Mouse (Mus musculus): ENCODE results near the gene Phtf2.

- TF ChIP-seq POLR2A (IDR thresholded peaks at IDR 0.05; ENCODE audit: low read depth, low read length) = no peak
- TF ChIP-seq CTCF (IDR thresholded peaks at IDR 0.05; ENCODE audit: extremely low read depth, insufficient read depth, insufficient read length, insufficient replicate concordance) = no peak
Measured at GRCm38 (mm10) chr5:20749535-20749934, 132.4 kb downstream of the Phtf2 start.

All from spleen, adult 2 months (tissue).